Mouse (Mus musculus): ENCODE data around the gene Gpr39. TPM values are rescaled to one million over a fixed set of nuclear protein-coding genes. Genes with fewer than 3 reads are reported as not detected.
"Not testable (repeated sequence)": the region's sequence is repeated elsewhere in the genome, so short reads cannot be mapped to it uniquely, and the experiment has no call there.

Gpr39 gene
- 0.15 and 0.38 TPM in 2 replicates for total RNA-seq (2014; rRNA removed)
- polyA plus RNA-seq (2015; fragmentation: Nextera tagmentation; extraction: Ambion mirVana), result not detected in 2 replicates

GRCm38 (mm10) chr1:125676790-125677273, at the start of gene Gpr39:
TSS of gene Gpr39 (plus strand) at chr1:125676995.
- Histone ChIP-seq H3K9ac (no peak within 1 kb of the TSS), H3K27ac (ENCODE audit: low read depth, low read length) (no peak within 1 kb of the TSS), H3K4me2 (ENCODE audit: low read depth) (no peak within 1 kb of the TSS), H3K4me3 (ENCODE audit: low read depth, low read length) (no peak within 1 kb of the TSS), H3K9me3 (ENCODE audit: low read length) (no peaks in the 10 kb centered on the region), H3K4me1 (ENCODE audit: insufficient read depth) (no peaks in the 10 kb centered on the region), H3K36me3 (ENCODE audit: insufficient read depth) (no peaks in the 10 kb centered on the region), H3K27me3 (ENCODE audit: insufficient read depth, low read length) (no peaks in the 10 kb centered on the region)
- no peak for TF ChIP-seq CTCF (IDR thresholded peaks at IDR 0.05; ENCODE audit: low read depth)
- ATAC-seq (no peak), DNase-seq (no peak)
- WGBS, result 74% methylated on average over 15 of the region's 15 CpGs

GRCm38 (mm10) chr1:125639501-125640253, 37.1 kb upstream of the Gpr39 start:
- peak overlapping the region; percentile 36 for H3K27ac ChIP-seq (ENCODE audit: low read depth, low read length)

GRCm38 (mm10) chr1:125643643-125644042, 33.2 kb upstream of the Gpr39 start:
- H3K27me3 ChIP-seq (ENCODE audit: insufficient read depth, low read length), result no peaks in the 10 kb centered on the region
- ATAC-seq (no peak), DNase-seq (no peak)

More at GRCm38 (mm10) chr1:125639501-125640253, 37.1 kb upstream of the Gpr39 start:
- no peak overlapping the region for H3K9ac ChIP-seq
- TF ChIP-seq CTCF (IDR thresholded peaks at IDR 0.05; ENCODE audit: low read depth), result no peak
- H3K9me3 ChIP-seq (ENCODE audit: low read length), result no peaks in the 10 kb centered on the region
- 18% methylated on average over 8 of the region's 8 CpGs for WGBS
- ATAC-seq, result peak; percentile 85
- no peak overlapping the region for H3K4me2 ChIP-seq (ENCODE audit: low read depth)
- no peak overlapping the region for H3K4me3 ChIP-seq (ENCODE audit: low read depth, low read length)
- H3K4me1 ChIP-seq (ENCODE audit: insufficient read depth), result no peaks in the 10 kb centered on the region
- no peaks in the 10 kb centered on the region for H3K27me3 ChIP-seq (ENCODE audit: insufficient read depth, low read length)
- H3K36me3 ChIP-seq (ENCODE audit: insufficient read depth), result no peaks in the 10 kb centered on the region
- peak; percentile 58 for DNase-seq

GRCm38 (mm10) chr1:125646816-125647215, 30.0 kb upstream of the Gpr39 start:
- H3K4me3 ChIP-seq (ENCODE audit: low read depth, low read length); H3K27ac ChIP-seq (ENCODE audit: low read depth, low read length); DNase-seq; H3K9me3 ChIP-seq (ENCODE audit: low read length); H3K27me3 ChIP-seq (ENCODE audit: insufficient read depth, low read length); H3K36me3 ChIP-seq (ENCODE audit: insufficient read depth); H3K9ac ChIP-seq; H3K4me1 ChIP-seq (ENCODE audit: insufficient read depth); ATAC-seq; H3K4me2 ChIP-seq (ENCODE audit: low read depth): not testable (repeated sequence)
- WGBS, result 96% methylated on average over 2 of the region's 2 CpGs

More at GRCm38 (mm10) chr1:125643643-125644042, 33.2 kb upstream of the Gpr39 start:
- H3K27ac ChIP-seq (ENCODE audit: low read depth, low read length), result no peak overlapping the region
- no peaks in the 10 kb centered on the region for H3K9me3 ChIP-seq (ENCODE audit: low read length)
- no peak overlapping the region for H3K9ac ChIP-seq
- TF ChIP-seq CTCF (IDR thresholded peaks at IDR 0.05; ENCODE audit: low read depth), result no peak
- H3K4me3 ChIP-seq (ENCODE audit: low read depth, low read length), result no peak overlapping the region
- WGBS, result 28% methylated on average over 1 of the region's 1 CpGs
- H3K4me1 ChIP-seq (ENCODE audit: insufficient read depth), result no peaks in the 10 kb centered on the region
- no peak overlapping the region for H3K4me2 ChIP-seq (ENCODE audit: low read depth)
- no peaks in the 10 kb centered on the region for H3K36me3 ChIP-seq (ENCODE audit: insufficient read depth)

GRCm38 (mm10) chr1:125648011-125648410, 28.8 kb upstream of the Gpr39 start:
- no peaks in the 10 kb centered on the region for H3K9me3 ChIP-seq (ENCODE audit: low read length)
- 97% methylated on average over 4 of the region's 4 CpGs for WGBS
- ATAC-seq, result no peak

GRCm38 (mm10) chr1:125649056-125649455, 27.7 kb upstream of the Gpr39 start:
- Histone ChIP-seq H3K4me3 (ENCODE audit: low read depth, low read length) (no peak overlapping the region), H3K27me3 (ENCODE audit: insufficient read depth, low read length) (no peaks in the 10 kb centered on the region), H3K9me3 (ENCODE audit: low read length) (no peaks in the 10 kb centered on the region), H3K36me3 (ENCODE audit: insufficient read depth) (no peaks in the 10 kb centered on the region), H3K4me1 (ENCODE audit: insufficient read depth) (no peaks in the 10 kb centered on the region), H3K4me2 (ENCODE audit: low read depth) (no peak overlapping the region), H3K9ac (no peak overlapping the region), H3K27ac (ENCODE audit: low read depth, low read length) (no peak overlapping the region)
- DNase-seq, result no peak
- ATAC-seq, result no peak
- WGBS, result 89% methylated on average over 3 of the region's 3 CpGs
- no peak for TF ChIP-seq CTCF (IDR thresholded peaks at IDR 0.05; ENCODE audit: low read depth)

More at GRCm38 (mm10) chr1:125648011-125648410, 28.8 kb upstream of the Gpr39 start:
- H3K27ac ChIP-seq (ENCODE audit: low read depth, low read length), result no peak overlapping the region
- H3K36me3 ChIP-seq (ENCODE audit: insufficient read depth), result no peaks in the 10 kb centered on the region
- H3K27me3 ChIP-seq (ENCODE audit: insufficient read depth, low read length), result no peaks in the 10 kb centered on the region
- no peak for TF ChIP-seq CTCF (IDR thresholded peaks at IDR 0.05; ENCODE audit: low read depth)
- no peak overlapping the region for H3K4me2 ChIP-seq (ENCODE audit: low read depth)
- no peak overlapping the region for H3K4me3 ChIP-seq (ENCODE audit: low read depth, low read length)
- DNase-seq, result no peak
- no peak overlapping the region for H3K9ac ChIP-seq
- H3K4me1 ChIP-seq (ENCODE audit: insufficient read depth), result no peaks in the 10 kb centered on the region

- Histone ChIP-seq H3K27me3 (ENCODE audit: insufficient read depth, low read length) (no peaks in the 10 kb centered on the region), H3K4me2 (ENCODE audit: low read depth) (no peak overlapping the region), H3K4me1 (ENCODE audit: insufficient read depth) (no peaks in the 10 kb centered on the region), H3K9ac (no peak overlapping the region), H3K36me3 (ENCODE audit: insufficient read depth) (no peaks in the 10 kb centered on the region), H3K9me3 (ENCODE audit: low read length) (no peaks in the 10 kb centered on the region), H3K27ac (ENCODE audit: low read depth, low read length) (no peak overlapping the region), H3K4me3 (ENCODE audit: low read depth, low read length) (no peak overlapping the region)
- TF ChIP-seq CTCF (IDR thresholded peaks at IDR 0.05; ENCODE audit: low read depth), result no peak
- no peak for DNase-seq
- 68% methylated on average over 1 of the region's 1 CpGs for WGBS
- no peak for ATAC-seq
Measured at GRCm38 (mm10) chr1:125652836-125653594, 23.8 kb upstream of the Gpr39 start.
